Mouse (Mus musculus): ENCODE measurements around the gene Ccdc188.

Ccdc188 gene

DNA sequence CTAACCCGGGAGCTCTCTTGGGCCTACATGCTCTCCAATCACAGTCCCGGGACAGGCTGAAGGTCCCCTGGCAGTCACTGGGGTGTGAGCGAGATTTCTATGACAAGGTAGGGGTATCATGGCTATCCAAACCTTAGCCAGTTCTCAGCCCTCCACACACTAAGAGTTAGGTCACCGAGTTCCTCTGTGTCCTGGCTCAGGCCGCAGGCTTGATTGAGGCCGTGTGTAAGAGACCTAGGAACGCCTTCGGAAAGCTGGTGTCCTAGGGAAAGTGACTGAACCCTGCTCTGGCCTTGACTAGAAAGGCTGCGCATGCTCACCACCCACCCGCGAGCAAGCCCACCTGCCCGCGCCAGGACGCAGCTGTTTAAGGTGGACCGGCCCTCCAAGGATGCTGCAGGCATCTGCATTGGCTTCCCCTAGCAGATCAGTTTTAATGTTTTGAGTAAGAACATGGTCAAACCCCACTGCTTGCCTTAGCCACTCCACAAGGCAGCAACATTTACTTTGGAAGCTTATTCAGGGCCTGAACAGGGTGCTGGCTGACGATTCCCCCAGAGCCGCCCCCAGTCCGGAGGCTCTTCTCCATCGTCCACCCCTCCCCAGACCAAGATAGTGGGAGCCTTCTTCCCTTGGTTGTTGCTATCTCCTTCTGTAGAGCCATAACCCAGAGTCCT lies 17.8 kb downstream of the Ccdc188 start:
- peak; percentile 82 to 83 for DNase-seq

DNA sequence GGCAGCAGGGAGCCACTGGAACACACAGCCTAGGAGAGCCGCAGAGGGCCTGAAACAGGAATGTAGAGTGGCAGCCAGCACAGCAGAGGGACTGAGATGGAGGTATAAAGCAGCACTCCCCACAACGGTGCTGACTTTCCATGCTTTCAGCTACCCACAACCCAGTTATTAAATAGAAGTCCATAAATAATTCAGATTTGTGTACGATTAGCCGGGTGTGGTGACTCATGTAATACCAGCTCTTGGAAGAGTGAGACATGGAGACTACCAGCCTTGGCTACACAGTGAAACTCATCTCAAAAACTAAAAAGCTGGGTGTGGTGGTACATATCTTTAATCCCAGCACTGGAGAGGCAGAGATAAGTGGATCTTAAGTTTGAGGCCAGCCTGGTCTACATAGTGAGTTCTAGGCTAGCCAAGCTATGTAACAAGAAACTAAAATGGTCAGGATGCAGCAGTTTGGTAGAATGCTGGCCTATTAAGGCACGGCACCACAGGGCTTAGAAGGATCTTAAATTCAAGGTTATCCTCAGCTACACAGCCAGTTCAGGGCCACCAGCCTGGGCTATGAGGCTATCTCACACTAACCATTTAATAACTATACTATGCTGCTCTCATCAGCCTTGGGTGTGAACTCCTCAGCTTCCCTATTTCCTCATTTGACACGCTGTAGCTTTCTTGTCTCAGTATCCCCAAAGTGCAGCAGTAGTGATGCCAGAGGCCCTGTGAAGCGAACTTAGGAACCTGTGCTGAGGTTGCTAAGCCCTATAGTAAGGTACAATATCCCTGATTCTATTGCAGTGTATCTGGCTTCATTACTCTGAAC lies 19.2 kb downstream of the Ccdc188 start:
- no peak for DNase-seq

DNA sequence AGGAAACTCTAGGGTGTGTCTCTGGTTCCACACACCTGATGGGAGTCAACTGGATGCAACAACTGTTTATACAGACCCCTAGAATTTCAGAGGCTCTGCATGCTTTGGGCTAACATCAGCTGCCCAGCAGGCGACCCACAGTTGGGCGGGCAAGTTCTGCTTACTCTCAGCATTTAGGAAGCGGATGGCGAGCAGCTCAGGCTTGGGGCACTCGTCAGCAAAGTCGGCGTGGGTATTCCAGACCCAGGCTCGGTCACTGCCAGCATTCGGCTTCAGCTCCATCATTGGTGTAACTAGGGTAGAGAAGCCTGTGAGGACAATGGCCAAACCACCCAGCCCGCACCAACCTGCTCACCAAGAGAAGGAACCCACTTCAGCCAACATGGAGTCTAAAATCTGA lies 23.9 kb downstream of the Ccdc188 start:
- DNase-seq = no peak

DNA sequence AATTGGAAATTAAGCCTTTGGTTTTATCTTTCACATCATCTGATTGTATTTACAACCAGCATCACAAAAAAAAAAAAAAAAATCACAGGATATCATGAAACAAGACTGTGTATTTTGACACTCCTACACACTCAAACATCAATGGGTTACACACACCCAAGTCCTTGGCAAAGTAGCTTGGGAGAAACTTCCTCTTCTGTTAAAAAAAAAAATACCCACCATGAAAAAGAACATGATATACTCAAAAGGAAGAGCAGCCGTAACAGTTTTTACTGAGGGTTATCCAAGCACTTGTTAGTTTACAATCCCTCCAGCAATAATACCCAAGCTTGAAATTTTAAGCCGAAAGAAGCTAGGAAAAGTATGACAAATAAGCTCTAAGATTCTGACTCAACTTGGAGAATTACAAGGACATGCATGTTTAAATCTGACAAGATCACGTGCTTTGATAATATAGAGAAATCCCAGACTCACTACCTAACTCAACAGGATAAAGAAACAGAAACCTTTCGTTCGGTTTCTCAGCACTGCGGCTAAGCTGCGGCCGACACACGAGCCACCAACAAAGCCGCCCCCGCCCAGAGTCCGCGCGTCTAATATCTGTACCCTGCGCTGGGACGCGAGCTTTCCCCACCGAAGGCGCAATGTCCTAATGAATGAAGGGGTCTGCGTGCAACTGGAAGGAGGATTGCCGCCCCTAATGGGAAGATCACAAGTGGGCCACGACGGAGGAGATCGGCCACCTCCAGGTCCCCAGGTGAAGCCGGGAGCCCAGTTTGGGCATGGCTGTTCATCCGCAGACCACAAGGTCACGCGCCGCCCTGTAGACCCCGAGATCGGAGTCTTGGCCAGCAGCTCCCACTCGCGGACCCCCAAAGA lies 30.1 kb downstream of the Ccdc188 start:
- DNase-seq = no peak

DNA sequence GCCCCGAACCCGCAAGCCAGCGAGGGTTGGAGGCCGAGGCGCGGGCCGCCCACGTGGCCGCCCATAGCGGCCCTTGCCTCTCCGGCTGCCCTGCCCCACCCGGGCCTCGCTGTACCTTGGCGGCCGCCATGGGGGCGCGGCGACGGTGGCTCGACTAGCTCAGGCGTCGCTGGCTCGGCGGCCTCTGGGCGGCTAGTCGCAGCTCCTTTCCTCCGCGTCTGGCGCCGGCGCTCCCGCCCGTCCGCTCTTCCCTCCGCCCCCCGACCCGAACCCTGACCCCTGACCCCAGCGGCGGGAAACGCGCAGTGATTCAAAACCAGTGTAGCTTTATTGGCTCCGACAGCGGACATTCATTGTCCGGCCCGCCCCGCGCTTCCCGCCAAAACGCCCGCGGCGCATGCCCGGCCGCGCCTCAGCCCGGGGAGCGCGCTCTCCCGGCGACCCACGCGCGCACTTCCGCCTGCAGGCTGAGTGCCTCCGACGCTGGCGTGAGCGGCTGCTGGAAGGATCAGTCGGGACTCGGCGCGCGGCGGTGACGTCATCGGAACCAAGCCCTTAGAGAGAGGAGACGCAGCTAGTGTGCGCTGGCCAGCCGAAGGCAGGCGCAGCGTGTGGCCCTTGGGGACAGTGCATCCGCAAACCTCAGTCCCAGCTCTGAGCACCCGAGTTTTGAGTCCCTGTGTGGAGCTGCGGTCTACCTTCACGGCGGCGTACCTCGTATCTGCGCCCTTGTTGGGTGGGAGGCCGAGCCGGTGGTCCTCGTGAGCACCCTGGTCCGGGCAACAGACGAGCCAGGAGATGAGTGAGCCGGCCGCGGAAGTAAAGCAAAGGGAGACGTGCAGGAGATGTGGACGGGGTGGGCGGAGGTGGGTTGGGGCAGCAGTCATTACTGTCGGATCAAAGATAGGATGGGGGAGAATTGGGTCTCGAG lies 31.0 kb downstream of the Ccdc188 start, which contains the start of the genes Trmt2a and Ranbp1:
Gene Trmt2a (plus strand): TSS at position 247 of the 931 bp plus-strand sequence.
Gene Ranbp1 (minus strand): TSS at position 300 of the 931 bp plus-strand sequence.
- DNase-seq = peak; percentile 98 to 99

DNA sequence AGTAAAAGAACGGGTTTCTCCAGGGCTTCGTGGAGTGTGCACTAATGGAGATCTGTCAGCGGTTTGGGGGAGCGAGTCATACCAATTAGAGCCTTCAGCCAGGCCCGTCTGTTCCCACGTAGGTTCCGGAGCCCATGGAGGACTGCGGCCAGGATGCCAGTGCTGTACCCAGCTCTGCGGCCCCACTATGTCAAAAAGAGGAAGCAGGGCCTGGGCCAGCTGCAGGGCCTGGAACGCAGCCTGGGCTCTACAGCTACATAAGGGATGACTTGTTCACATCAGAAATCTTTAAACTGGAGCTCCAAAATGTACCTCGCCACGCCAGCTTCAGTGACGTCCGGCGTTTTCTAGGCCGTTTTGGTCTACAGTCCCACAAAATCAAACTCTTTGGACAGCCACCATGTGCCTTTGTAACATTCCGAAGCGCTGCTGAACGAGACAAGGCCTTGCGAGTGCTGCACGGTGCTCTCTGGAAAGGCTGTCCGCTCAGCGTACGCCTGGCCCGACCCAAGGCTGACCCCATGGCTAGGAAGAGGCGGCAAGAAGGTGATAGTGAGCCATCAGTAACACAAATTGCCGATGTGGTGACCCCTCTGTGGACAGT lies 31.8 kb downstream of the Ccdc188 start:
- DNase-seq = peak; percentile 64 to 66

DNA sequence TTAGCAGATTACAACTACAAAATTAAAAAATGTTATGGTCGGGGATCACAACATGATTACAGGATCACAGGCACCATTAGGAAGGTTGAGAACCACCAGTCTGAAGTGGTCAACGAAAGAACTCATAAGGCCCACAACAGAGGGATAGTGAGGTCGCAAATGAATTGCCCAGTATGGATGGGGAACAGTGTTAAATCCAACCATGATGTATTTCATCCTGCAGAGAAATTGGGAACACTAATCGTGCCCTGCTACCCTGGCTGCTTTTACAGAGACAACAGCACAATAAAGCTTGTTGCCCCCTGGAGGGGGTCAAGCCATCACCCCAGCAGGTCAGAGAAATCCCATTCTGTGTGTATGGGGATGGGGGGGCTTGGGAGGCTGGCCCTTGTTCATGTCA lies 32.6 kb downstream of the Ccdc188 start:
- no peak for DNase-seq

DNA sequence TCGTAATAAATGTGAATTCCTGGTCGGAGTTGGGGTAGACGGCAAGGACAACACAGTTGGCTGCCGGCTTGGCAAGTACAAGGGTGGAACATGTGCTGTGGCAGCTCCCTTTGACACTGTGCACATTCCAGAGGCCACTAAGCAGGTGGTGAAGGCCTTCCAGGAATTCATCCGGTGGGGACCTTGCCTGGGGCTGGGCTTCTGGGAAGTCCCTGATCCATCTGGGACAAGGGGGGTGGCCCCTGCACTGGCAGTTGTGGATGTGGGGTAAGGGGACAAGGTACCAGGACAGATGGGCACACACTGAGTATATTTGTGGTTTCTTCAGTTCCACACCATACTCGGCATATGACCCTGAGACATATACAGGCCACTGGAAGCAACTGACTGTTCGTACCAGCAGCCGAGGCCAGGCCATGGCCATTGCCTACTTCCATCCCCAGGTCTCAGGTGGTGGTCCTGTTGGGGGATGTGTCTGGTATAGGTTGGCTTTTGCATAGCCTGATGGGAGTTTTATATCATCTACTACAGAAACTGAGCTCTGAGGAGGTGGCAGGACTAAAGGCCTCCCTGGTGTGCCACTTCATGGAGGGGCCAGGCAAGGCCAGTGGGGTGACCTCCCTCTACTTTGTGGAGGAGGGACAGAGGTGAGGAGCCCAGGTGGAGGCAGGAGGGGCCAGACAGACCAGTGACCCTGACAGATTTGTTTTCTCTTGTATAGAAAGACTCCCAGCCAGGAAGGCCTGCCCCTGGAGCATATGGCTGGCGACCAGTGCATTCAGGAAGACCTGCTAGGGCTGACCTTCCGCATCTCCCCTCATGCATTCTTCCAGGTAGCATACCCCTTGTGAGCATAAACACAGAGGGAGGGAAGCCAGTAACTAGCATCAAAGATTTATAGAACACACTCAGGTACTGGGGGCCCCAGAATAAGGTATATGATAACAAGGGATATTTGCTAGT lies 33.4 kb downstream of the Ccdc188 start:
- peak in 1 of 2 experiments; percentile 16 for DNase-seq

DNA sequence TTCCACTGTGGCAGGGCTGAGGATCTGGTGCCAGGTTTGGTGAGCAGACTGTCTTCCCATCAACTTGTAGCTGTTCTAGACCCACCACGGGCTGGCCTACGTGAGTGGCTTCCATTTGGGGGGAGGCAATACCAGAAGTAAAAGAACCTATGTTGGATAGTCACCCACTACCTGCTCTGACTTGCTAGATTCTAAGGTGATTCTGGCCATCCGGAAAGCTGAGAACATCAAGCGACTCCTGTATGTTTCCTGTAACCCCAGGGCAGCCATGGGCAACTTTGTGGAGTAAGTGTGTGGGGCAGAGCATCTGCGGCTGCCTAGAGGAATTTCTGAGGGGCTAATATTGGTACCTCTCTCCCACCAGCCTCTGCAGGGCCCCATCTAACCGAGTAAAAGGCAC lies 35.1 kb downstream of the Ccdc188 start:
- no peak for DNase-seq

DNA sequence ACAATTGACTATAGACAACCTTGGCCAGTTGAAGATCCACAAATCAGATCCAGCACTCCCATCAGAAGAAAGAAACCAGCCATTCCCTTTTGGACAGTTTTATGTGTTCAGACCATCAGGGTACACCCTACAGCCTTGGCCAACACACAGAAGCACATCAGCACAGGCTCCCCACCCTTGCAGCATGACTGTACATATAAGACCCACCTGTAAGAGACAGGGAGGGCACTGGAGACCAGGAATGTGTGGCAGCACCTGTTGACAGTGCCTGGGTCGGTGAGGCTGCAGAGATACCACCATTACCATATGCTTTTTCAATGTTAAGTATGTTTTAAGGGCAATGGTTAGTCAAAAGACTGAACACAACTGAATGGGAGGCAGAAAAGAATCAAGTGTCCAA lies 36.2 kb downstream of the Ccdc188 start:
- DNase-seq = no peak

DNA sequence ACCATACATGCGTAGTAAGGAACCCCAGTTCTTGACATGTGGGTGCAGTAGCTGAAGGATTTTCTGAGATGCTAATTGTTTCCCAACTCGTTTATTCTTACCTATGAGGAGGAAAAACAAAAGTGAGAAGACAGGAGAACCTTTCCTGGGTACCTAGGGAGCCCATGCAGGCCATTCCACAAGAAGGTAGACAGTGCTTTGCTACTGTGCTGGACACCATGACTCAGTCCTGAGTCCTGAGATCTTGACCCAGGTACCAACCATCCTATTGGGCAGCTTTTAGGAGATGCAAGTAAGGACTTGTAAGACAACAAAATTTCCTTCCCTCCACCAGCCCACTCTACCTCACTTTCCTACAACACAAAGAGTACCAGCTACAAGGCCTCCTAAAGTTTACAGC lies 40.5 kb downstream of the Ccdc188 start, which contains the start of gene Gm49776:
Gene Gm49776 (minus strand): TSS at position 101 of the 400 bp plus-strand sequence.
- DNase-seq = no peak

DNA sequence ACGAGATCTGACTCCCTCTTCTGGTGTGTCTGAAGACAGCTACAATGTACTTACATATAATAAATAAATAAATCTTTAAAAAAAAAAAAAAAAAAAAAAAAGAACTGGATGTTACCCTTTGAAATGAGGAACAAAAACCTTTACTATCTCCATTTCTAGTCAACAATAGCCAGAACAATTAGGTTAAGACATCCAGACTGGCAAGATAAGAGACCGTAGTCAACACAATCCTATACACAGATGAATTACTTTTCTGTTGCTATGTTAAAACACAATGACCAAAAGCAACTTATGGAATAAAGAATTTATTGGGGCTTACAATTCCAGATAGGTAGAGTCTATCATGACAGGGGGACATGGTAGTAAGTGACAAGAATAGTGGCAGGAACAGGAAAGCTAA lies 47.3 kb downstream of the Ccdc188 start:
- no peak for DNase-seq

DNA sequence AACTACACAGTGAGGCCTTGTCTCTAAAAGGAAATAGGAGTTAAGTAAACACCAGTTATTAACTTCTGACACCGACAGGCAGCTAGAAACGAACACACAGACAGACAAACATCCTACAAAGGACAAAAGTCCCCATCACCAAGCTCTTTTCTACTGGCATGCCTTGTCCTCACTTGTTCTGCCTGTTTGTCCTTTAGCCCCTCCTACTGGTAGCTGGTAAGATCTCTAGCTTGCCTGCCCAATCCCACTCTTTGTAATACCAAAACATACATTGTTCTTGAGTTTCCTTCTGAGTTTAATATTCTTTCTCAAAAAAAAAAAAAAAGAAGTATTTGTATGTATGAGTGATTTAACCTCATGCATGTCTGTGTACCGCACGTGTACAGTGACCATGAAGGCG lies 50.5 kb downstream of the Ccdc188 start:
- DNase-seq = no peak

Measured in cerebellum, postnatal 25 days (tissue).